Mouse (Mus musculus): ENCODE measurements around the gene Nfatc3. TPM values are rescaled to one million over a fixed set of nuclear protein-coding genes. Genes with fewer than 3 reads are reported as not detected.
"Not testable (repeated sequence)": the region's sequence is repeated elsewhere in the genome, so short reads cannot be mapped to it uniquely, and the experiment has no call there.

Nfatc3 gene
- polyA plus RNA-seq (2012; rRNA removed) = 14.8 and 27.1 TPM in 2 replicates

- peak; percentile 79 for DNase-seq (ENCODE audit: low read depth, low spot score)
- 1% methylated on average over 52 of the region's 52 CpGs for WGBS
Measured at GRCm38 (mm10) chr8:106058731-106059612, at the start of gene Nfatc3. Gene Nfatc3, plus strand, starts transcription at chr8:106058840.

- peak; percentile 75 for DNase-seq (ENCODE audit: low read depth, low spot score)
- under 1% methylated on average over 74 of the region's 74 CpGs for WGBS
Measured at GRCm38 (mm10) chr8:106010748-106011642, 47.6 kb upstream of the Nfatc3 start.

GRCm38 (mm10) chr8:106011643-106011986 lies 47.0 kb upstream of the Nfatc3 start, which contains the start of gene Ddx28:
Gene Ddx28, minus strand, starts transcription at chr8:106011882.
- no peak for DNase-seq (ENCODE audit: low read depth, low spot score)
- 0% methylated on average over 6 of the region's 6 CpGs for WGBS

GRCm38 (mm10) chr8:106012203-106012602 lies 46.4 kb upstream of the Nfatc3 start:
- not testable (repeated sequence) for DNase-seq (ENCODE audit: low read depth, low spot score)
- WGBS = 79% methylated on average over 8 of the region's 8 CpGs

GRCm38 (mm10) chr8:106016284-106016683 lies 42.4 kb upstream of the Nfatc3 start:
- no peak for DNase-seq (ENCODE audit: low read depth, low spot score)
- WGBS = 93% methylated on average over 6 of the region's 6 CpGs

- WGBS = 83% methylated on average over 7 of the region's 7 CpGs
- no peak for DNase-seq (ENCODE audit: low read depth, low spot score)
Measured at GRCm38 (mm10) chr8:106017130-106017529, 41.5 kb upstream of the Nfatc3 start.

GRCm38 (mm10) chr8:106018039-106018438 lies 40.6 kb upstream of the Nfatc3 start:
- DNase-seq (ENCODE audit: low read depth, low spot score) = no peak
- WGBS = 88% methylated on average over 3 of the region's 3 CpGs

- DNase-seq (ENCODE audit: low read depth, low spot score) = peak; percentile 55
Measured at GRCm38 (mm10) chr8:106022483-106022882, 36.2 kb upstream of the Nfatc3 start.

GRCm38 (mm10) chr8:106038721-106039120 lies 19.9 kb upstream of the Nfatc3 start:
- no peak for DNase-seq (ENCODE audit: low read depth, low spot score)
- 95% methylated on average over 10 of the region's 10 CpGs for WGBS

- 84% methylated on average over 4 of the region's 4 CpGs for WGBS
- DNase-seq (ENCODE audit: low read depth, low spot score) = no peak
Measured at GRCm38 (mm10) chr8:106039605-106040004, 19.0 kb upstream of the Nfatc3 start.

- 75% methylated on average over 4 of the region's 4 CpGs for WGBS
Measured at GRCm38 (mm10) chr8:106040218-106040617, 18.4 kb upstream of the Nfatc3 start.

GRCm38 (mm10) chr8:106043055-106043454 lies 15.6 kb upstream of the Nfatc3 start:
- DNase-seq (ENCODE audit: low read depth, low spot score) = no peak
- WGBS = 70% methylated on average over 2 of the region's 2 CpGs

More at GRCm38 (mm10) chr8:106040218-106040617, 18.4 kb upstream of the Nfatc3 start:
- DNase-seq (ENCODE audit: low read depth, low spot score) = no peak

GRCm38 (mm10) chr8:106044151-106044550 lies 14.5 kb upstream of the Nfatc3 start:
- DNase-seq (ENCODE audit: low read depth, low spot score) = no peak
- WGBS = 47% methylated on average over 3 of the region's 3 CpGs

- no peak for DNase-seq (ENCODE audit: low read depth, low spot score)
- 80% methylated on average over 11 of the region's 11 CpGs for WGBS
Measured at GRCm38 (mm10) chr8:106046872-106047559, 11.6 kb upstream of the Nfatc3 start.

- 64% methylated on average over 5 of the region's 5 CpGs for WGBS
- no peak for DNase-seq (ENCODE audit: low read depth, low spot score)
Measured at GRCm38 (mm10) chr8:106047854-106048630, 10.6 kb upstream of the Nfatc3 start.

GRCm38 (mm10) chr8:106049840-106050239 lies 8.8 kb upstream of the Nfatc3 start:
- no peak for DNase-seq (ENCODE audit: low read depth, low spot score)
- 92% methylated on average over 6 of the region's 6 CpGs for WGBS

GRCm38 (mm10) chr8:106051068-106051467 lies 7.6 kb upstream of the Nfatc3 start:
- no peak for DNase-seq (ENCODE audit: low read depth, low spot score)
- WGBS = 80% methylated on average over 3 of the region's 3 CpGs

- no peak for DNase-seq (ENCODE audit: low read depth, low spot score)
- WGBS = 67% methylated on average over 9 of the region's 9 CpGs
Measured at GRCm38 (mm10) chr8:106052510-106053089, 6.0 kb upstream of the Nfatc3 start.

Data from large intestine, adult 2 months (tissue).